Mouse (Mus musculus): ENCODE data around the gene Ric1. TPM values are rescaled to one million over a fixed set of nuclear protein-coding genes. Genes with fewer than 3 reads are reported as not detected.

Gene Ric1
- polyA plus RNA-seq, 1 experiment from 2014 or later = 21.2 TPM

GRCm38 (mm10) chr19:29487326-29488072, 34.6 kb upstream of the Ric1 start:
- Histone ChIP-seq H3K36me3 (ENCODE audit: inconsistent target) (no peaks in the 10 kb centered on the region), H3K79me2 (ENCODE audit: inconsistent target) (no peaks in the 10 kb centered on the region; the same call in 1 of the 2 replicates), H3K4me3 (ENCODE audit: inconsistent target) (no peak overlapping the region), H3K27ac (peak overlapping the region; percentile 98)
- 86% methylated on average over 13 of the region's 14 CpGs for WGBS (ENCODE audit: missing documents)

- H3K4me3 ChIP-seq (ENCODE audit: inconsistent target) = no peak overlapping the region
- 2% methylated on average over 5 of the region's 6 CpGs for WGBS (ENCODE audit: missing documents)
- H3K27ac ChIP-seq = peak overlapping the region; percentile 98
- no peaks in the 10 kb centered on the region for H3K36me3 ChIP-seq (ENCODE audit: inconsistent target)
- H3K79me2 ChIP-seq (ENCODE audit: inconsistent target) = no peaks in the 10 kb centered on the region; the same call in 1 of the 2 replicates
These were observed 34.0 kb upstream of the Ric1 start for GRCm38 (mm10) chr19:29488073-29488390.

- no peaks in the 10 kb centered on the region; the same call in 1 of the 2 replicates for H3K79me2 ChIP-seq (ENCODE audit: inconsistent target)
These were observed 33.7 kb upstream of the Ric1 start for GRCm38 (mm10) chr19:29488420-29488819.

GRCm38 (mm10) chr19:29489785-29490284, 32.2 kb upstream of the Ric1 start:
- H3K36me3 ChIP-seq (ENCODE audit: inconsistent target) = no peaks in the 10 kb centered on the region
- H3K79me2 ChIP-seq (ENCODE audit: inconsistent target) = no peaks in the 10 kb centered on the region; the same call in 1 of the 2 replicates
- peak overlapping the region; percentile 98 for H3K27ac ChIP-seq
- no peak overlapping the region for H3K4me3 ChIP-seq (ENCODE audit: inconsistent target)
- WGBS (ENCODE audit: missing documents) = 88% methylated on average over 3 of the region's 3 CpGs

More at GRCm38 (mm10) chr19:29488420-29488819, 33.7 kb upstream of the Ric1 start:
- H3K36me3 ChIP-seq (ENCODE audit: inconsistent target) = no peaks in the 10 kb centered on the region
- no peak overlapping the region for H3K4me3 ChIP-seq (ENCODE audit: inconsistent target)
- 17% methylated on average over 10 of the region's 10 CpGs for WGBS (ENCODE audit: missing documents)
- H3K27ac ChIP-seq = peak overlapping the region; percentile 98

GRCm38 (mm10) chr19:29491467-29491866, 30.6 kb upstream of the Ric1 start:
- no peaks in the 10 kb centered on the region; the same call in 1 of the 2 replicates for H3K79me2 ChIP-seq (ENCODE audit: inconsistent target)
- WGBS (ENCODE audit: missing documents) = 85% methylated on average over 9 of the region's 9 CpGs
- no peak overlapping the region for H3K4me3 ChIP-seq (ENCODE audit: inconsistent target)
- no peaks in the 10 kb centered on the region for H3K36me3 ChIP-seq (ENCODE audit: inconsistent target)
- no peak overlapping the region for H3K27ac ChIP-seq

- WGBS (ENCODE audit: missing documents) = 37% methylated on average over 4 of the region's 4 CpGs
- Histone ChIP-seq H3K27ac (peak overlapping the region; percentile 95), H3K36me3 (ENCODE audit: inconsistent target) (no peaks in the 10 kb centered on the region), H3K79me2 (ENCODE audit: inconsistent target) (no peaks in the 10 kb centered on the region; the same call in 1 of the 2 replicates), H3K4me3 (ENCODE audit: inconsistent target) (no peak overlapping the region)
These were observed 27.6 kb upstream of the Ric1 start for GRCm38 (mm10) chr19:29494454-29494853.

GRCm38 (mm10) chr19:29496001-29496597, 26.0 kb upstream of the Ric1 start:
- 65% methylated on average over 6 of the region's 6 CpGs for WGBS (ENCODE audit: missing documents)

GRCm38 (mm10) chr19:29496786-29497557, 25.1 kb upstream of the Ric1 start:
- 39% methylated on average over 6 of the region's 7 CpGs for WGBS (ENCODE audit: missing documents)
- H3K79me2 ChIP-seq (ENCODE audit: inconsistent target) = no peaks in the 10 kb centered on the region
- H3K36me3 ChIP-seq (ENCODE audit: inconsistent target) = no peaks in the 10 kb centered on the region
- H3K4me3 ChIP-seq (ENCODE audit: inconsistent target) = no peak overlapping the region
- H3K27ac ChIP-seq = peak overlapping the region; percentile 95

More at GRCm38 (mm10) chr19:29496001-29496597, 26.0 kb upstream of the Ric1 start:
- no peaks in the 10 kb centered on the region for H3K36me3 ChIP-seq (ENCODE audit: inconsistent target)
- H3K27ac ChIP-seq = peak overlapping the region; percentile 95
- no peak overlapping the region for H3K4me3 ChIP-seq (ENCODE audit: inconsistent target)
- no peaks in the 10 kb centered on the region for H3K79me2 ChIP-seq (ENCODE audit: inconsistent target)

- WGBS (ENCODE audit: missing documents) = 18% methylated on average over 7 of the region's 7 CpGs
- Histone ChIP-seq H3K4me3 (ENCODE audit: inconsistent target) (no peak overlapping the region), H3K79me2 (ENCODE audit: inconsistent target) (no peaks in the 10 kb centered on the region), H3K36me3 (ENCODE audit: inconsistent target) (no peaks in the 10 kb centered on the region), H3K27ac (peak overlapping the region; percentile 95)
These were observed 24.2 kb upstream of the Ric1 start for GRCm38 (mm10) chr19:29497874-29498273.

- Histone ChIP-seq H3K79me2 (ENCODE audit: inconsistent target) (no peaks in the 10 kb centered on the region), H3K27ac (peak overlapping the region; percentile 95), H3K4me3 (ENCODE audit: inconsistent target) (no peak overlapping the region), H3K36me3 (ENCODE audit: inconsistent target) (no peaks in the 10 kb centered on the region)
- WGBS (ENCODE audit: missing documents) = 18% methylated on average over 6 of the region's 6 CpGs
These were observed 23.1 kb upstream of the Ric1 start for GRCm38 (mm10) chr19:29498842-29499456.

GRCm38 (mm10) chr19:29500333-29500732, 21.7 kb upstream of the Ric1 start:
- Histone ChIP-seq H3K36me3 (ENCODE audit: inconsistent target) (no peaks in the 10 kb centered on the region), H3K79me2 (ENCODE audit: inconsistent target) (no peaks in the 10 kb centered on the region), H3K27ac (peak overlapping the region; percentile 95), H3K4me3 (ENCODE audit: inconsistent target) (no peak overlapping the region)
- WGBS (ENCODE audit: missing documents) = 9% methylated on average over 1 of the region's 1 CpGs

- Histone ChIP-seq H3K4me3 (ENCODE audit: inconsistent target) (no peak overlapping the region), H3K27ac (peak overlapping the region; percentile 95), H3K79me2 (ENCODE audit: inconsistent target) (no peaks in the 10 kb centered on the region), H3K36me3 (ENCODE audit: inconsistent target) (no peaks in the 10 kb centered on the region)
- WGBS (ENCODE audit: missing documents) = 59% methylated on average over 11 of the region's 11 CpGs
These were observed 21.0 kb upstream of the Ric1 start for GRCm38 (mm10) chr19:29501106-29501505.

- H3K27ac ChIP-seq = peak overlapping the region; percentile 95
- H3K4me3 ChIP-seq (ENCODE audit: inconsistent target) = no peak overlapping the region
- 11% methylated on average over 6 of the region's 6 CpGs for WGBS (ENCODE audit: missing documents)
- H3K79me2 ChIP-seq (ENCODE audit: inconsistent target) = no peaks in the 10 kb centered on the region
- H3K36me3 ChIP-seq (ENCODE audit: inconsistent target) = no peaks in the 10 kb centered on the region
These were observed 20.6 kb upstream of the Ric1 start for GRCm38 (mm10) chr19:29501507-29501906.

- no peak overlapping the region for H3K4me3 ChIP-seq (ENCODE audit: inconsistent target)
- no peak overlapping the region for H3K27ac ChIP-seq
- no peaks in the 10 kb centered on the region for H3K79me2 ChIP-seq (ENCODE audit: inconsistent target)
- WGBS (ENCODE audit: missing documents) = 100% methylated on average over 2 of the region's 2 CpGs
- no peaks in the 10 kb centered on the region for H3K36me3 ChIP-seq (ENCODE audit: inconsistent target)
These were observed 18.0 kb upstream of the Ric1 start for GRCm38 (mm10) chr19:29504131-29504530.
